Mouse (Mus musculus) erythroblast, adult 5-6 weeks (primary cell): ENCODE data around the gene Etnk1. TPM values are rescaled to one million over a fixed set of nuclear protein-coding genes. Genes with fewer than 3 reads are reported as not detected.
"Not testable (repeated sequence)": the region's sequence is repeated elsewhere in the genome, so short reads cannot be mapped to it uniquely, and the experiment has no call there.

Experiments used
- ATAC-seq: replicated peaks from 2 replicates; pipeline ENCODE4 v1.8.0; 2016; ENCODE audit warnings: moderate number of reproducible peaks, mild to moderate bottlenecking, moderate TSS enrichment, inconsistent platforms; ENCODE audit not compliant: poor library complexity, low FRiP score, severe bottlenecking
- total RNA-seq, 2 experiments: library from RNA; stranded (forward) in 1 of 2; stranded (reverse) in 1 of 2; fragments of 150-400 nt in 1 of 2; fragments of 200-764, 138-1000 nt in 1 of 2; gene quantifications; 2 replicates each; pipeline versions ENCODE4 v1.2.3 to v1.2.4; 2015 to 2017; ENCODE audit warnings: low replicate concordance in 2 of 2

Gene Etnk1
- 37.8 and 42.1 TPM in 2 replicates for total RNA-seq (2015; ENCODE audit: low replicate concordance)
- 47.0 and 48.9 TPM in 2 replicates for total RNA-seq (2017; ENCODE audit: low replicate concordance)

DNA sequence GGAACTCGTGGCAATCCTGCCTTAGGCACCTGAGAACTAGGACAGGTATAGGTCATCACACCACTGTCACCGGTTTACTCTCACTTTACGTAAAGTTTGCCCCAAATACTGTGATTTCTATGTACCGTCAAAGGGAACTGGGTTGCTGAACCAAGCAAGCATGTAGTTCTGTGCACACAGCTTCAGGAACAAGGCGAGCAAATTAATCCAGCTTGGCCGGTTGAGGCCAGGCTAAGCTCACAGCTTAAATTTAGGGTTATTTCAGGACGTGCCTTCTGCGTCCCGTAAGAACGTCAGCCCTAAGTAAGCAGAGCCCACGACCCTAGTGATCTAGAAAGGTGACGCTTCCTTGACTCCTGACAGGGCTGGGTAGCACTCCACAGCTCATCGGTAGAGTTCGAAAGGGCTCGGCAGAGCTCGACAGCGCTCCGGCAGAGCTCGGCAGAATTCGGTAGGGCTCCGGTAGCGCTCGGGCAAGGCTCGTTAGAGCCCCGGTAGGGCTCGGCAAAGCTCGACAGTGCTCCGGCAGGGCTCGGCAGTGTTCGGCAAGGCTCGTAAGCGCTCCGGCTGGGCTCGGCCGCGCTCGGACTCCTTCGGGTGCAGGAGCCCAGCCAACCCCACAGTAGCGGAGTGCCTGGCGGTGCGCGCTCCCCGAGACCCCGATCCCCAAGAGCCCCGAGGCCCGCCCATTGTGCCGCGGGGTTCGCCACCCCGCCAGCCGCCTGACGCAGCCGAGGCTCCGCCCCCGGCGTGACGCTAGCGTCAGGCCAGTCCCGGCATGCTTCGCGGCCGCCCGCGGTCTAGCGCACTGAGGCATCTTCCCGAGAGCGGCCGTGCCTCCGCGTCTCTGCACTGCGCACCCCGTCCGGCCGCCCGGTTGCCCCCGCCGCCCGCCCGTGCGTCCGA lies at the start of gene Etnk1:
Gene Etnk1 (plus strand): TSS at position 770 of the 906 bp plus-strand sequence.
- peak; percentile 86 for ATAC-seq

DNA sequence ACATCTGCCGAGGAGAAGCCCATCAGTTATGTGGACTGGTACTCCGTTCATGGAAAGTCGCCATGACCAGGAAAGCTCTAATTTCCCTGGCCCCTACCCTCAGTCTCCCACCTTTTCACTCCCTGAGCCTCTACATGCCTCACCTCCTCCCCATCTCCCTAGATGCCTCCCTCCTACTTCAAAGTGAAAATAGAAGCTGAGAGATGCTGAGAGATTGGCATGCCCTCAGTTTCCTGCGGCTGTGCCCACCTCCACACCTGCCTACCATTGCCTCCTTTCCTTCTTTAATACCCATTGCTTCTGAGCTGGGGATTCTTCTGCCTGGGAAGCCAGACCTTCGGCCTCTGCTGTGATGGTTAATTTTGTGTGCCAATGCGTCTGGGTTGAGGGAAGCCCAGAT lies 47.7 kb upstream of the Etnk1 start:
- ATAC-seq, result no peak

DNA sequence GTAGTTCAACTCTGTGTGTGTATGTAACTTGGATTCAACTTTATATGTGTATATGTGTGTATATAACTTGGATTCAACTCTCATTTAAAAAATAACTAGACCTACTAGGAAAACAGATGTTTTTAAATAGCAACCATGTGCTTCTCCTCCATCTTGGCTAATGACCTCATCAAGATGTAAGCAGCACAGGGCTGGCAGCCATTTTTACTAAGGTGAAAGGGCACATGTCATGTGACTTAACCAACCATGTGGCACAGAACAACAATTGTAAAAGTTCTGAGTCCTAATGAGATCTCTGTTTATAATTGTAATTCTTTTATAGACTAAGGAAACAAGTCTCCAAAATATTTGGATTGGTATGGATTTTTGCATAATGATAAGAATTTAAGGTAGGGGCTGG lies 41.3 kb upstream of the Etnk1 start:
- ATAC-seq, result no peak

DNA sequence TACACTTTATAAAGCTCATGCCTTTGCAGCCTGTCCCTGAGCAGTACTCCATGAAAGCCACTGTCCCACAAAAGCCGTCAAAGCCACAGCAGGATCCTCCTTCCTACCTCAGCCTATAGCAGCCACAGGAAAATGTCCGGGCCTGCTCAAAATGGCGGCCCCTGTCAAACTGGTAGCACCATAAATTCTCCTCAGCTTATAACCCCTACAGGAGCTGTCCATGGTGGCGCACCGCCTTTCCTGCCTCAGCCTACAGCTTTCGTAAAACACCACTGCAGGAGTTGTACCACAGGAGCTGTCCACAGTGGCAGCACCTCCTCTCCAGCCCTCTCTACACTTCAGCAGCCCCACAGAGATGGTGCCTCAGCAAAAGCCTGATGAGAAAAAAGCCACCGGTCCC lies 37.6 kb upstream of the Etnk1 start:
- ATAC-seq, result no peak

DNA sequence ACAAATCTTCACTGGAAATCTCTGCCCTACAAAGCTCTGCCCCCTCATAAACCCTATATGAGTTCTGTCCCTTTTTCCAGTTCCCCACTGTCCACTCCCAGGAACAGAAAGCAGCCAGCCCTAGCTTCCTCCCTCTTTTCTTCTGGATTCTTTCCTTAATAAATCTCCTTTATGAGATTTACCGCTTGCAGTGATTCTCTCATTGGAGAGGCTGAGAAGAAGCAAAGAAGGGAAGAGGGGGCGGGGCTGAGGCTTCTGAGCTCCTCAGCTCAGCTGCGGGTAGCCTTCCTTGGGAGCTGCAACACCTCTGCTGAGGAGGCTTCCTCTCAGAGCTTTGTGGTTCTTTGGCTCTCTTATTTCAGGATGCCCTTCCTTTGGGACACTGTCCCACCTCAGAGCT lies 37.1 kb upstream of the Etnk1 start:
- no peak for ATAC-seq

DNA sequence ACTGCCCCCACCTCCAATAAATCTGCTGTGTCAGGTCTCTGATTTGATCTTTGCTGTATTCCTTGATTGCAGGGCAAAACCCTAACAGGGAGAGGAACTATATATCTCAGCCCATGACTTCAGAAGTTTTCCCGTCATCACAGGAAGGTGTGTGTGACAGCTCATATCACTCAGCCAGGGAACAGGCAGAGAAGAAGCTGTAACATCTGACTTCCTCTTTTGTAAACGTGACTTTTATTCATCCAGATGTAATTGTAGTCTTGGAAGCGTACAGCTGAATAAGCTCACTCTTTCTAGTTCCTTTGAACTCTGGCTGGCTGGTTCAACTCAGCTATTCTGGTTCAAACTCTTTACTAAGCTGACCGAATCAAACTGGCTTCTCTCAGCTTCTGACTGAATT lies 36.6 kb upstream of the Etnk1 start:
- ATAC-seq, result no peak

DNA sequence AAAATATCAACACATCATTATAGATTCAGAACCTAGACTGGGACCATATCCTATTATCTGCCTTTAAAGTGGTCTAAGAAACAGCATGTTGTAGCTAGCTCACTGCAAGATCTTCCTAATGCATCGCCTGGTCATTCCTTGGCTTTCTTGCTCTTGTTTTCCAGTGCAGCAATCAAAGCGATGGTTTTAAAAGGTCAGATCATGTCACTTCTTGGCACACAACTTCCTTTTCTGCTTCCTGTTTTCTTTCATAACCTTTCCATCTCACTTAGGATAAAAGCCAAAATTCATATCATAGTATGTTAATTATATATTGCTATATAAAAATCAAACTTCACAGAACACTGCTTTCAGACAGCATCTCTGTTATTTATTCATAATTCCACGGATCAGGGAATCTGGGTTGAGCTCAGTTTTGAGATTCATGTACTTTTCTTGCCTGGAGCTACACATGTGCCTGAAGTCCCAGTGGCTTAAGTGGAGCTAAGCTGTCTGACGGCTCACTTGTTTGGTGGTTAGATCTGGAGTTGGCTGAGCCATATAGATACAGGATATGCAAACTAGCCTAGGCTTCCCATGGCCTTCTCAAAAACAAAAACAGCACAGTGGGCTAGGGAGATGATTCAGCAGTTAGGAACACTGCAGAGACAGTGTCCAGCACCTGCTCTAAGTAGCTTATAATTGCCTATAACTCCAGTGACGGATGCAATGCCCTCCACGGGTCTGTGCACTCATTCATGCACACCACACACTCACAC lies 34.9 kb upstream of the Etnk1 start:
- no peak for ATAC-seq

DNA sequence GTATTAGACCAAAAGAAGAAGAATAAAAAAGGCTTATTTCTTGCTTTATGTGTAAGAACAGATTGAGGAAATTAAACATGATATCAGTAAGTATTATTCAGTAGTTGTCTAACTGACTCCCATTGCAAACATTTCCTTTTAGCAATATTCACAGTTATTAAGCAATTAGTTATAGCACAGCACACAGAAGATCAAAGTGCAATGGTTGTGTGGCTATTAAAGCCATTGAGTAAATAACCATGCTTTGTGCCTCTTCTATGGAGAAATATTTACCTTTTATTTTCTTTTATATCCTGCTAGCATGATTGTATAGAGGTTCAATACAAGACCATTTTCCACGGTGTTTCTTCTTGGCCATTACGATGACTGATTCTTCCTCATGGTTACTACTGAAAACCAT lies 33.9 kb upstream of the Etnk1 start:
- no peak for ATAC-seq

DNA sequence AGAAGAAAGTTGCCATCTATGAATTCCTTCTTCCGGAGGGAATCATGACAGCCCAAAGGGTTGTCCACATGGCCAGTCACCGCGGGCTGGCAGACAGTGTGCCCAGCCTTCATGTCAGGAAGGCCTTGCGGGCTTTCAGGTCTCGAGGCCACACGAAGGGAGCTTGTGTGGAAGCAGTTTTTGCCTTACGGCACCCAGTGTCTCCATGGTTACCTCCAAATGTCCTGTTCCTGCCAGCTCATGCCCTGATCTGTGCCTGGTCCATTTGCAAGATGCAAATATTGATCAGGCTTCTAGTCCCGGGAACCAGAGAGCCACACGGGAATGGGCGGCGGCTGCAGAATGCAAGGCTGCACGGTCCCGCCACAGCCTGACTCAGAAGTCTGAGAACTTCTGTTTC lies 31.9 kb upstream of the Etnk1 start:
- no peak for ATAC-seq

DNA sequence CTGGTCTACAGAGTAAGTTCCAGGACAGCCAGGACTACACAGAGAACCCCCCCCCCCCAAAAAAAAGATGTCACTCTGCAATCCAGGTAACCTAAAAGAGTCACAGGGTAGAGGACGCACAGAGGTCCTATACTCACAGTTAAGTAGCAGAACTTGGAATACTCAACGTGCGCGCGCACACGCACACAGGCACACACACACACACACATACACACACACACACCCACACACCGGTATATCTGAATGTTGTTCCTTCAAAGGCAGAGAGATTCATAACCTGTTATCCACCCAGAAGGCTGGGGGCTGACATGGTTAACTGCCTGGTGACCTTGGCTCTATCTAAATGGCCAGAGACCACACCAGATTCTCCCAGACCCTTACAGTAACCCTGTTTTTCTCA lies 30.3 kb upstream of the Etnk1 start:
- ATAC-seq, result no peak

DNA sequence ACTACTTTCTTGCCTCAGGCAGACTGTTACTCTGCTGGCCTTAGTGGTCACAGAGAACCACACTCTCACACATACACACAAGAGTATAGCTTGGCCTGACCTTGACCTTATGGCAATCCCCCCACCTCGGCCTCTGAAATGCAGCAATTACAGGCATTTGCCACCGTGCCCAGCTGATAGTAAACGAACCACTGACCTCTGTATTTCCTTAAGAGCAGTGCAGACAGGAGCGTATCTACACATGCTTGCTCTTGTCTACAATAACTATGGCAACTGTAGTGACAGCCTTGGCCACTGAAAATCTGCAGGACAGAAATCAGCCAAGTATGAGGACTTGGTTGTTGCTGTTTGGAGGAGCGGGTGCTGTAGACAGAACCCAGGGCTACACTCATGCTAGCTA lies 29.7 kb upstream of the Etnk1 start:
- ATAC-seq, result no peak

DNA sequence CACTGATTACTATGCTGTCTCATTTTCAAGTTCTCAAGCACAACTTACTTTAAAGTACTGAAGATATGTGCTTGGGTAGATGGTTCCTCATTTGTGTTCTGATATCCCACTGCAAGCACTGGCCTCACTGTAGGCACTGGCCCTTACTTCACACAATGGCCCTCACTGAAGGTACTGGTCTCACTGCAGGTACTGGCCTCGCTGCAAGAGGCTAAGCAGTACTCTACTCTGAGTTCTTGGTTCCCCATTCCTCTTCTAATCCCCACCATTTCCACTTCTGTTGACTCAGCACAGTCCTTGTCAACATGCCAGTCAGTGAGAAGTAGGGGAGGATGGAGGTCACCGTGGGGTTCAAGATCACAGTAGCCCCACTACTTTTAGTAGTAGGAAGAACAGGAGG lies 27.6 kb upstream of the Etnk1 start:
- no peak for ATAC-seq

DNA sequence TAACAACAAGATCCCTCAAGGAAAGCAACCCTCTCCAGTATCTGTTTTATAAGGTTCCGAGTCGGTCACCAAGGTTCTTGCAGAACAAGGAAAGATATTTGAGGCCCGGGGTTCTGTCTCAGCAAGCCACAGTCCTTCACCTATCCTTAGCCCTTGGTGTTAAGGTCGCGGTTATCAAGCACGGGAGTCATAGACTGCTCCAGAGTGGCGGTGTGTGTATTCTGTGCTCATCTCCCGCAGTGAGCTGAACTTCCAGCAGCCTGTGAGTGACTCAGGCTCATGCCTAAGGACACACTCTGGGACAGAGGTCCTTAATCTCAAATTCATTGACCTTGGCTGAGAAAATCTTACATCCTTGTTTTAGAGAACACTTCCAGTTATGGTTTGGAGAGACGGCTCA lies 26.1 kb upstream of the Etnk1 start:
- ATAC-seq, result no peak

DNA sequence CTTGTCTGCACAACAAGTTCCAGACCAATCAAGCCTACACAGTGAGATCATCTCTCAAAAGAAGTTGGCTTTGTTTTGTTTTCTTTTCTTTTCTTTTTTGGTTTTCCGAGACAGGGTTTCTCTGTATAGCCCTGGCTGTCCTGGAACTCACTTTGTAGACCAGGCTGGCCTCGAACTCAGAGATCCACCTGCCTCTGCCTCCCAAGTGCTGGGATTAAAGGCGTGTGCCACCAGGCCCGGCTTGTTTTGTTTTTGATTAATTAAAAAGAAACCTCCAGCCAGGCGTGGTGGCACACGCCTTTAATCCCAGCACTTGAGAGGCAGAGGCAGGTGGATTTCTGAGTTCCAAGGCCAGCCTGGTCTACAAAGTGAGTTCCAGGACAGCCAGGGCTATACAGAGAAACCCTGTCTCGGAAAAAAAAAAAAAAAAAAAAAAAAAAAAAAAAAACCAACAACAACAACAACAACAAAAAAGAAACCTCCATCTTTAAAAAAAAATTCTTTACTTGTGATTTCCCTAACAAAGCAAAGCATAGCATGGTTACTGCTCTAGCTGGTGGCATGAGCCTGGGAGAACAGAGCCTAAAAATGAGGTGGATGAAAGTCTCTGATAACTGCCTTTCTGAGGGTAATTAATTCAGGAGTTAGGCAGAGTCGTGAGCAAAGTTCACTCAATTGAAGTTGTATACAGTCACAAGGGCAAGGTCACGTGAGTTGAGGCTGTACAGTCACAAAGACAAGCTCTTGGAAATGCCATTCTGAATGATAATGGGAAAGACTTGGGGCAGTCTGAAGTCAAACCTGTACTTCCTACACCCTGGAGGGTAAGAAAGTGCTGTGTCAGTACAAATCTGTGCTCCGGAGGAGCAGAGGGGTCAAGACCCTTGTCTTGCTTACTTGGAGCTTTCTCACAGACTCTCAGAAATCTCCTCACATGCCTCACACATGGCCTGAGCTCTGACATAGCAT lies 25.1 kb upstream of the Etnk1 start:
- ATAC-seq, result not testable (repeated sequence)

DNA sequence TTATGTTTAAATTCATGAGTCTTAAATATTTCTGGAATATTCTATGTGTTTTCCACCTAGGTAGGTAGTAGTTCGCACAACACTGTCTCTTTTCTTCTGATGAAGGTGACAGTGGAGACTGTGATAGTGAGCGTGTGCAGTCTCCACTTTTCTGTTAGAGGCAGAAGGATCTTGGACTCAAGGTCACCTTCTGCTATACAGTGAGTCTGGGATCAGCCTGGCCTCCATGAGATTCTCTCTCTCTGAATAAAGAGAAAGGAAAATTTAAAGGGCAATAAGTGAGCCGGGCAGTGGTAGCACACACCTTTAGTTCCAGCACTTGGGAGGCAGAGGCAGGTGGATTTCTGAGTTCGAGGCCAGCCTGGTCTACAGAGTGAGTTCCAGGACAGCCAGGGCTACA lies 24.2 kb upstream of the Etnk1 start:
- ATAC-seq, result no peak

DNA sequence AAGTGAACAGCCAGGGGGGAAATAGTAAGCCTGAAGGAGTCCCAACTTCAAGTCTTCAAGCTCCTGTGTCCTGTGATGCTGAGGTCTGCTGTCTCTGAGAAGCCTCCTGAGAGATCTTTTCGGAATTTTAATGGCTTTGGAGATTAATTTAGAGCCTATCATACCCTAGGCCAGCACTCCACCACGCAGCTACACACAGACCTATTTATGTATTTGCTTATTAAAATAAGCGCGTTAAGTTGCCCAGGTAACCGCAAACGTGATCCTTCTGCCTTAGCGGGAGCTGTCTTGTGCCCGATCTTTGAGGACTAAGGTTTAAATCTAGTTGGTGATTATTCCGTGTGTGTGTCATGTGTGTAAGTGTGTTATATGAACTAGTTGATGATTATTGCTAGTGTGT lies 23.7 kb upstream of the Etnk1 start:
- no peak for ATAC-seq

DNA sequence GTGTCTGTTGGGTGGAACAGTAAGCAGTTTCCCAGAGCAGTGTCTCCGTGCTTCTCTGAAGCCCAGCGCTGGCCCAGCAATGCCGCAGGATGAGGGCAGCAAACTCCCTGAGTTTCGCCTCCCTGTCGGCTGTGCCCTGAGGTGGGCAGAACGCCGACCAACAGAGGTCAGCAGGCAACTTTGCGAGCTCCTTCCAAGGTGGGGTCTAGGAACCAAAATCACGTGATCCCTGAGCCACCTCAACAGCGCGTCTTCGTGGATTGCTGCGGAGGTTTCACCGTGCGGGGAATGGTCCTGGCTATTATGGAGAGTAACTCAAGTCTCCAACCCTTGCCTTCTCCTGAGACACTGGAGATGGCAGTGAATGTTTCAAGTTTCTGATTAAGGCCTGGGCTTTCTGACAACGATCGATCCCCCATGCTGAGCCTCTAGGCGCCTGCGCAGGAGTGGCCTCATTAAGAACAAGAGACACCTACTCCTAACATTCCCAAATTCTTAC lies 23.2 kb upstream of the Etnk1 start:
- ATAC-seq, result no peak

DNA sequence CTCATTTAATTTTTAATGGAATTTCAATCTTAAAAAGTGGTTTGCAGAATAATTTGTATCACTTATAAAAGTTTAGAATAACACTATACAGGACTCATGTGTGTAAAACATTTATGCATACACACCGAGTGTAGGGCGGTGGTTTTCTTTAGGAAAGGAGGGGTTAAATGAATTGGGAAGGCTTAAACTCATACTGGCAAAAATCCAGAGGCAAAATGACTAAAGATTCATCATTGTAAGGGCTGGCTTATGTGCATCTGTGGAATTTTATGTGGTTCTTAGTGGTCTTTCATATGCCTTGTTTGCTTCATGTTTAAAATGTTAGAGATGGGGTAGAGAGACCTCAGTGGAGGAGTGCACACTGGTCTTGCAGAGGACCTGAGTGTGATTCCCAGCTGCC lies 22.5 kb upstream of the Etnk1 start:
- no peak for ATAC-seq

DNA sequence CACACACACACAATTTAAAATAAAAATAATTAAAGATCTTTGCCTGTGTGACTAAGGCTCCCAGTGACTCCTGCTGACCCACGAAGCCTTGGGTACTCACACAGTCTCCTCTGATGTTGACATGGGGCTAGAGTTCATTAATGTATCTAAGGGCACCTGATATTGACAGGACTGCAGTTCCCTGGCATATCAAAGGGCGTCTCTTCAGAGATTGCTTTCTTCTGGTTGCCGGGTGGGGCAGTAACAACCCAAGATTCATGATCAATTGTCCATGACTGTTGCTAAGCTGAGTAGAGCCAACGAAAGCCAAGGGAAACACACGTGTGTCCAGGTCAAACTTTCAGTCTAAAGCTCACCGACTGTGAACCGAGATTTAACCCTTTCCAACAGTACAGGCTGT lies 22.0 kb upstream of the Etnk1 start:
- ATAC-seq, result no peak

DNA sequence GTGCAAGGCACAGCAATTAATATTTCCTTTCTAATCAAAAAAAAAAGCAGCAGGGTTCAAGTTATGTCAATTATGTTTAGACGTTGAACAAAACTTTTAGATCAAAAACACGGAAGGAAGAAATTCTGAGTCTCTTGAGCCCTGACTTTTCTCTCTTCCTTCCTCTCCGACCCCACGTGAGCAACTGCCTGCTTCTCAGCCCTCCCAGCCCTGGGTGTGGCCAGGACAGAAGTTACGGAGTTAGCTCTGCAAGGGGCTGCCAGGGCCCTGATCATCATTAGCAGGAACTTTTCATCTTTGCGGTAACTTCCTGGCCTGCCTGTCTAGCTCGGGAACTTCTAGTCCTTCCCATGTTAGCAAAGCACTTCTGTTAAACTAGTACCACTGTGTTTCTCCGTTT lies 20.3 kb upstream of the Etnk1 start:
- ATAC-seq, result no peak
